Mouse (Mus musculus) cerebellum, adult 2 months (tissue): Measurements from ENCODE around the gene Scn9a.

Experiments used
- CTCF ChIP-seq: fragments of 200-500 bp; IDR thresholded peaks from 2 replicates; pipeline ENCODE4 v1.5.1; 2011; ENCODE audit warnings: low read depth, mild to moderate bottlenecking, control low read depth, low read length, moderate library complexity, borderline replicate concordance; ENCODE audit not compliant: insufficient read depth
- POLR2A ChIP-seq: fragments of 200-500 bp; IDR thresholded peaks from 2 replicates; pipeline ENCODE4 v1.6.1; 2011; ENCODE audit warnings: low read length, control low read depth, borderline replicate concordance; ENCODE audit not compliant: insufficient read depth

DNA sequence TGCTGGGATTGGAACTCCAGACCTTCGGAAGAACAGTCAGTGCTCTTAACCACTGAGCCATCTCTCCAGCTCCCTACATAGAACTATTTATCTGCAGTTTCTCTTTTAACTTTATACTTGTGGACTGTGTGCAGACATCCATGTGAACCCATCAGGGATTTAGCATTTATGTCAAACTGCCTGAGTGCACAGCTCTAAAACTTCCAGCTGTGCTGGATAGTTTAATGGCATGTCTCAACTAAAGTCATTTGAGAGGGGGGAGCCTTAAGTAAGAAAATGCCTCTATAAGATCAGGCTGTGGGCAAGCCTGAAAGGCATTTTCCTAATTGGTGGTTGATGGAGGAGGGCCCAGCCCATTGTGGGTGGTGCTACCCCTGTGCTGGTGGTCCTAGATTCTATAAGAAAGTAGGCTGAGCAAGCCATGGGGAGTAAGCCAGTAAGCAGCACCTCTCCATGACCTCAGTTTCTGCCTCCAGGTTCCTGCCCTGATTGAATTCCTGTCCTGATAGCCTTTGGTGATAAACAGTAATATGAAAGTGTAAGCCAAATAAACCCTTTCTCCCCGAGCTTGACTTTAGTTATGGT is 169.8 kb downstream of the Scn9a start:
- TF ChIP-seq POLR2A (no peak), CTCF (no peak)
